Mouse (Mus musculus): ENCODE measurements around the gene Chic2.
A peak's percentile ranks its signal among the peaks of the same experiment; 100 is the strongest.

The Chic2 gene

DNA sequence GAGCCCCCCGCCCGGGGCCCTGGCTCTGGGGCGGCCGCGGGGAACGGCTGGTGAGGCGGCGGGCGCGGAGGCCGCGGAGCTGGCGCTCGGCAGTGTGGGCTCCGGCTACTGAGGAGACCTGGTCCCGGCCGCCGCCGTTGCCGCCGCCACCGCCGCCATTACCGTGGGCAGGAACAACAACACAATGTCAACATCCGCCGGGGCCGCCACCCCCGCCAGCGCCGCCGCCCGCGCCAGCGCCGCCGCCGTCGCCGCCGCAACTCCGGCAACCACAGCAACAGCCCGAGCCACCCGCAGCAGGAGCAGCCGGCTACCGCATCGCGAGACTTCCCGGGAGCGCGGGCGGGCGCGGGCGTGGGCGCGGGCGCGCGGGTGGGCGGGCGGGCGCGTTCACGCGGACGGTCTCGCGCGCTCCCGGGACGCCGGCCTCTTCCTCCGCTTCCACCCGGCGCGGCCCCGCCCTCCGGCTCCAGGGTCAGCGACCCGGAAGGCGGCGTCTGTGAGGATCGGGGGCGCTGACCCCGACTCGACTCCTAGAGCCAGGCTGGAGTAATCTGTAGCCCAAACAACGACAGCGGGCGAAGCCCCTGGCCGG, at the start of gene Chic2:
Gene Chic2 (minus strand): TSS at position 465 of the 595 bp plus-strand sequence.
- peak; percentile 59 to 73 for DNase-seq (ENCODE audit: low spot score in 2 of 2)

DNA sequence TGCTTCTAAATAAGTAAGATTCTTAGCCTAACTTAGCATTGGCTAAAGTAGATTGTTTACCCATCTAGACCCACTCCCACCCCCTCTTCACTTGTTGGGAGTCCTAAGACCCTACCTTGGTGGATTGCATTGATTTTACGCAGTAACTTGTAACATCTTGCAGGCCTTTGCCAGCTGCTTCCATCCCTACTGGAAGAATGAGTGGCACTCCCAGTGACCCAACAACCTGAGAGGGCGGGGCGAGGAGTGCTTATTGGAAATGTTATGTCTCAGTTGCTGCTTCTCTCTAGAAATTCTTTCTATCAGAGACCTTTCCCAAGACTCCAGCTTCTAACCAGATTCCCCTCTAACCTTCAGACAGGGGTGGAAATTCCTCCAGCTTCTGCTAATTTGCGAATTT, 41.3 kb upstream of the Chic2 start:
- DNase-seq (ENCODE audit: low spot score in 2 of 2), result no peak

DNA sequence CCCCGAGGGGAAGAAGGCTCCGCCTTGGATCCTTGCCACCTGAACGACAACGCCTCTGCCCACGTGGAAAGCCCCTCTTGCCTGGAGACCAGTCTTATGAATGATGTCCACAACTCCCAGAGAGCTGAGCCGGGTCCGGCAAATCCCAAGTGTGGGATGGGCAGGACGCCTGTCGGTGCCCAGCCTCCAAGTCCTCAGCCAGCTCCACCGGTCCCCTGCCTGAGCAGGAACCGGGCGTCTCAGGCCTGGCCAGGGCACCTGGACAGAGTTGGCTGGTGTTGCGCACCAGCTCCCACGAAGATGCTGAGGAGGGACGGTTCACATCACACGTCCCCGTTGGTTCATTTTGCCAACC, 40.9 kb upstream of the Chic2 start:
- no peak for DNase-seq (ENCODE audit: low spot score in 2 of 2)

DNA sequence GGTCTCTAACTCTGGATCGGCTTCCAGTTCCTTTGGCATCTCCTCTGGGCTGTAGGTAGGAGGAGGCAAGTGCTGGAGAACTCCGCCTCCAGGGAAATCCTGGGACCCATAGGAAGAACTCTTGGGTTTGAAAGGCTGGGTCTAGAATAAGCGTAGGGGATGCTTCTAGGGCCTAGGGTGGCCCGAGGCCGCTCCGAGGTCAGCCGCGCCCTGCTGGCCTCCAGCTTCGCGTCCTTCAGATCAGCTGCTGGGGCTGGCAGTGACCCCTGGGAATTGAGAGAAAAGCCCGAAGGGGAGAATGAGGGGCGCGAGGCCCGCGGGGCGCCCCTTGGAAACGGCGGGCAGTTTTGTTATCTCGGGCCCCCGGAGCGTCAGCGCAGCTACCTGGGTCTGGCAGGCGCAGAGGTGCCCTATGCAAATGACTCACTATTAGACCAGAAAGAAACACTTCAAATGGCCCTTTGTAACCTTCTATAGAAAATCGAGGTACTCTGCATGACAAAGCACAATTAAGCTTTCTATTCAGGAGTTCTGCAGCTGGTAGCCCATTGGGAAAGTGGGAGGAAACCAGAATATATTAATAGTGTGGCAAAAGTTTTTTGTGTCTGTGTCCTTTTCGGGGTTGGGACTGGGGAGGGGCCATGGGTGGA, 40.4 kb upstream of the Chic2 start:
- DNase-seq (ENCODE audit: low spot score in 2 of 2), result no peak

DNA sequence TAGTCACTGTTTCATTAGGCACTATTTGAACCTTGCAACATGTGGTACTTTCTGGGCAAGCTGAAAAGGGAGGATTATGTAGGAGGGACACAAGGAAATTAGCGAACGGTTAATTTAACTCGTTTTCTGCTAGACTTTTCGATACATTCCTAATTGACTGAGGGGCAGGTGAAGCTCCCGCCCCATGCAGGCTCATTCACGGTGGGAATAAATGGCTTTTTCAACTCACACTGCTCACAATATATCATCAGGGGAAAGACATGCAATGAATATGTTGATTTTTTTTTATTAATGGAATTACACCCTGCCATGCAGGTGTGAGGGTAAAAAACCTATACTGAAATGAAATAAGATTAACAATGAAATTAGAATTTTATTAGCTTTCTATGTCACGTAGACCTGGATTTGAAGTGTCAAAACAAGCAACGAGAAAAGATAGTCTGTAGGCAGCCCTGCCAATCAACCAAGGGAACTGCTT, 39.9 kb upstream of the Chic2 start:
- no peak for DNase-seq (ENCODE audit: low spot score in 2 of 2)

DNA sequence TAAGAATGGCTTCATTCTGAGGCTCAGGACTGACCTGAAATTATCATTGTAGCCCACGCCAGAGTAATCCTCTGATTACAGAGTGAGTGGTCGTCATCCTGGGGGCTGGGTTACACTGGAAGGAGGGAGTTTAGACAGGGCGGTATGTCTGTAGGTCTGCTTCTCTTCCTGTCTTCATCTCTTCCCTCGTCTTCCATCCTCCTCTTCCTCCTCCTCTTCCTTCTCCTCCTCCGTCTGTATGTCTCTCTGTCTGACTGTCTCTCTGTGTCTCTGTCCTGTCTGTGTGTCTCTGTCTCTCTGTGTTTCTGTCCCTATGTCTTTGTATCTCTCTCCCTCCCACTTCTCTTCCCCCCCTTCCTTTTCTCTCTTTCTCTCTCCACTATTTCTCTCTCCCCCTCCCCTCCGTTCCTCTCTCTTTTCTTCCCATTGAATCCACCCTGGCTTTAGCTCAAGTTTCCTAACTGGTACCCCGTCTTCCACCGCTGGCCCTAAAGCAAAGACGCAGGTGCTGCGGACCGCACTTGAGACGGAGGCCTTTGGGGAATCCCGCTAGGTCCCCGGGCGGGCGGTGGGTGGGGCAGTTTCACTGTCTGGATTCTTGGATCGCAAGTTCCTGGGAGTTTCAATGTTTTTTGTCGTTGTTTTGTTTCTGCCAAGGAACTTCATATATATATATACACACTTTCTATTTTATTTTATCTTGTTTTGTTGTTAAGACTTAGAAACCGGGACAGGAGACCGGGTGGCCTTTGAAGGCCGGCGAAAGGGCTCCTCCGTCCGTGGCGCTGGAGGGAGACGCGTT, 39.2 kb upstream of the Chic2 start:
- DNase-seq (ENCODE audit: low spot score in 2 of 2), result no peak

DNA sequence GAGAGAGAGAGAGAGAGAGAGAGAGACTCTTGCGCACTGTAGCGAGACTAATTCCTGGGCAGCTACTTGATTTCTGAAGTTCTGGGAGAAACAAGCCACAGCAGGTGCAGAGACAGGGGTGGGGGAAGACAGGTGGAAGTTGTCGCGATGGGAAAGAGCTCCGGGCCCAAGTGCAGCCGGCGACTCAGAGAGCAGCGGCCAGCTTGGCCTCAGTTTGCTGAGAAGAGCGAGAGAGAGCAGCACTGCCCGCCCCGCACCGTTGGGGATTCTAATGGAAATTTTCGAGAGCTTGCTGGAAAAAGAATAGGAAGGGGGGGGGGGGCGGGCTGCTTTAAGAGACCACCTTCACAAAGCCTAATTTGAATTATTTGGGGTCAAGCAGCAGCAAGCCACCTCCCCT, 38.5 kb upstream of the Chic2 start:
- DNase-seq (ENCODE audit: low spot score in 2 of 2), result no peak

DNA sequence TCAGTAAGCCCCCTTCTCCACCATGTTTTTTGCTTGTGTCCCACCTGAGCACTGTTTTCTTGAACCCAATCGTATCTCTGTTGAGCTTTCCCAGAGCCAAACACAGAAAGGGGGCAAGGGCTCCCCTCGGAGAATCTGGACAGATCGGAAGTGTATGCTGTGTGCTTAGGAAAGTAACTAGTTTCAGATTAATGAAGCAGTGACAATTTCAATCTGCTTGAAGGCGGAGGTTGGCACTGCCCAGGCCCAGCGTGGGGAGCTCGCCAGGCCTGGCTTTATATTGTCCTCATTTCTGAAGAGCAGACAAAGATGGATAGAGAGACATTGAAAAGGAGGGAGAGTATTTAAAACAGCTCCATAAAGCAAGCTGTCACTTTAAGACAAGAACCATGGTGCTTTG, 37.9 kb upstream of the Chic2 start:
- DNase-seq (ENCODE audit: low spot score in 2 of 2), result no peak

DNA sequence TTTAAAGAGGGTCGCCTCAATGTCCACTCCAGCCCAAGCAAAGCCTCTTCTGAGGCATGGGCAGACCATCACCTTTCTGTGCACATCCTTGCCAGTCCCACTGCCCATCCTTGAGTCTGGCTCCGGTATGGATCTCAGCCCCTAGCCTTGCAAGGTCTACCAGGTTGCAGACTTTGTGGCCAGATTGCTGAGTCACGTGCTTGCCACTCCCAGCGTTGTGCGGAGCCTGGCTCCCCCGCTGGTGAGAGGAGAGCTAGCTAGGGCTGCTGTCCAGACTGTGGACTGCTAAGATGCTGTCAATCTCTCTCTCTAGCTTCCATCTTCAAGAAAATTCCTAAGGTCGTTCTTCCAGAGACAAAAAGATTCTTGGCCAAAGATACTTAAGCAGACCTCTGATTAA, 35.0 kb upstream of the Chic2 start:
- DNase-seq (ENCODE audit: low spot score in 2 of 2), result no peak

DNA sequence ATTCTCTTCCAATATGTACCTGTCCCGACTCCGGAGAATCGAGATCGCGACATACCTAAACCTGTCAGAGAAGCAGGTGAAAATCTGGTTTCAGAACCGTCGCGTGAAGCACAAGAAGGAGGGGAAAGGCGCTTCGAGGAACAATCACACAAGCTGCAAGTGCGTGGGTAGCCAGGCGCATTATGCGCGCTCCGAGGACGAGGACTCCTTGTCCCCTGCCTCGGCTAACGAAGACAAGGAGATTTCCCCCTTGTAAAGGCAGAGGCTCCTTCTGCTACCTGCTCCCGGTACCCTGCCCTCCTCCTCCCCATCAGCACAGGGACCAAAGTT, 32.4 kb upstream of the Chic2 start:
- no peak for DNase-seq (ENCODE audit: low spot score in 2 of 2)

DNA sequence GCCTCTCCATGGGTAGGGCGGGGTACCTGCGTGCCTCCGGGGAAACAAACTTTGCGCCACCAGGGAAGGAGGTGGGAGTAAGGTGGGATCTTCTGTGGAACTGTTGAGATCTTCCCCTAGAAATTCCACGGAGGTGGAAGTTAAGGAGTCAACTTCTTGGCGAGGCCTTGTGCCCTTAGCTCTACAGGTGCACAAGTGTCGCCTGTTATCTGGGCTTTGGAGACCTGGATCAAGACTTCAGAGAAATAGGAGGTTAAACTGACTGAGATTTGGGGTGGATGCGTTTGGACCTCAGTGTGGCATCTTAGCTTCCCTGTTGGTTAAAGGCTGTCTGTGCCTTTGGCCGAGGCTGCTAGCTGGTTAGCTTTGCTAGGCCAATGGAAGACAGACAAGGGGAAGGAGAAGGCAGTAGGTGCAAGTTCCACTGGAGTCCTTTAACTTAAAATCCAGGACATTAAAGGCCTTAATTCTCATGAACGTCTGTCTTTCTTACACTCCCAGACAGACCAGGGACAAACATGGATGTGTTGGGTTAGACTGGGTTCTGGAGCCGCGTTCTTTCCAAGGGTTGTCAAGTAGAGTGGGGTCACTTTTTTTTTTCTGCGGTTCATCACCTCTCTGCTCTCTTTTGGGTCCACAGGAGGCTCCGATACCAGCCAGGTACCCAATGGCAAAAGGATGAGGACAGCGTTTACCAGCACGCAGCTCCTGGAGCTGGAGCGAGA, 31.9 kb upstream of the Chic2 start:
- no peak for DNase-seq (ENCODE audit: low spot score in 2 of 2)

DNA sequence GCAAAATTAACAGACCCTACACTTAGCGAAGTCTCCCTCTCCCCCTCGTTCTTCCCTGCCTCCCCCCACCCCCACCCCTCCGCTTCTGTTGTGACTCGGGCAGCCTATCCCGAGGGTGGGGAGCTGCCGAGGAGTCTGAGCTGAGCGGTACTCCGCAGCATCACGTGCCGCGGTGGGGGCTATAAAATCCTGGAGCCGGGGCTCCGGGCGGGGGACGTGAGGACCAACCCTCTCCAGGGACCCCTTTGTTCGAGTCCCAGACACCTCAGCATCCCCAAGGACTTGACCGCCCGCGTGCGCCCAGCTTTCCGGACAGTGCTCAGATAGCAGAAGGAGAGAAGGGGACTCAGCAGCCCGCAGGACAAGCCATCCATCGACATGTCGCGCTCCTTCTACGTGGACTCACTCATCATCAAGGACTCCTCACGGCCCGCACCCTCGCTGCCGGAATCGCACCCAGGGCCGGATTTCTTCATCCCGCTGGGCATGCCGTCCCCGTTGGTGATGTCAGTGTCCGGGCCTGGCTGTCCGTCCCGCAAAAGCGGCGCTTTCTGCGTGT, 30.9 kb upstream of the Chic2 start, which contains the start of gene Gsx2:
Gene Gsx2 (plus strand): TSS at position 219 of the 559 bp plus-strand sequence.
- no peak for DNase-seq (ENCODE audit: low spot score in 2 of 2)

DNA sequence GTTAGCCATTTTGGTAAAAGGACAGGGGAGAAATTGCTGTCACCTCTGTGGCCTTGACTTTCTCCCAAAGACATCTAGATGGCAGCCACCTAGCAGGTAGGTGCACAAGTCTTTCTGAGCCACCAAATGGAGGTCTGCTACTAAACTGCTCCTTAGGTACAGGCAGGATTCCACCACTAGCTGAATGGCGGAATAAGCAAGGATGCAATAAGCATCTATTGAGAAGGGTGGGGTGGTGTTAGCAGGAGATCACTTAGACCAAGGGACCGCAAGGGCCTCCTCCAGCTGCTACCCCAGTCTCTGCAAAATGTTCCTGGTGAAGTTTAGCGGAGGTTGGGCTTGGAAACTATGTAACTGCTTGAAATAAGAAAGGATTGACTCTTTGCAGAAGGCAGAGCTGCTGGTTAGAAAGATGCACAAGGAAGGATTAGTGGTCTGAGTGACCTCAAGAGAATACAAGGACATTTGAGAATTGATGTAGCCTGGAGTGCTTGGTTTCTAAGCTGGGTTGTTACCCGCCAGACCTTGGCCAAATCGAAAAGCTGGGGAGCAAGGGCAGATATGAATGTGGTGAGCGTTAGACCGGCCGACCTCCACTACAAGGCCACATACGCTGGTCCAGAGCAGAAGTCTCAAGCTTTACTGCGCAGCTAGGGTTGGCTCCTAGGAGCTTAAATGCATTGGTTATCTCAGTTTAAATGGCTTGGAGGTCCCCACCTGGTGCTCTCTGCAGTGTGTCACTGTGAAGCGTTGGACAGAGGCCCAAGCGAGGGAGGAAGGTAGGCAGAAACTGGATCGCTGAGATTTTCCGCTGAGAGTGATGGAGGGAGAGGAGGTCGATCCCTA, 30.2 kb upstream of the Chic2 start:
- DNase-seq (ENCODE audit: low spot score in 2 of 2), result no peak

DNA sequence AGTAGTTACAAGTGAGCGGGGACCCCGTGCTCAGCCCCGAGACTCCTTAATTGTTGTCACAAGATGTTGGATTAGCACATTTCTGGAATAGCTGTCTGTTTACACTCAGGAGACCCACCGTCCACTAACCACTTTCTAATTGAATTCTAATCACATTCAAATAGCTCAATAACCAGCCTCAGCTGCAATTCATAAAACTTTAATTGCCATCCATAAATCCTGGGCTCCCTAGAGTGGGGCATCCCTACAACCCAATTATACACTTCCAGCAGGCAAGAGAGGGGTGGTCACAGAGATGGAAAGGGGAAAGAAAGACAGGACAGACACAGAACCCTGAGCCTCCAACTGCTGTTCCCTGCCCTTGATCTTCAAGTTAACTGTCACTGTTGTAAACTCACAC, 29.6 kb upstream of the Chic2 start:
- no peak for DNase-seq (ENCODE audit: low spot score in 2 of 2)

DNA sequence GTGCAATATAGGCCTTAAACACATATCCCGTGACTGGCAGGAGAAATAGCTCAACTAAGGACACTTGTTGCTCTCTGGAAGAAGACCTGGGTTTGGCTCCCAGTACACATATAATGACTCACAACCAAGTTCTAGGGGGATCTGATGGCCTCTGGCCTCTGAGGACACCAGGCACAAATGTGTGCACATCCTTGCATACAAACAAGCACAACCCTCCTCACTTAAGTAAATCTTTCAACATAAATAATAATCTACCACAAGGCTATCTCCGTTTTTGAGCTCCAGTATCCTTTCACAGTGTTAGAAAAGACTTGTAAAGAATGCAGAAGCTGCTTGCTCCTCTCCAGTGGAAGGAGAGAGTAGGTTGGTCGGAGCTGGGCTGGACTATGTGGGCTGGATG, 29.1 kb upstream of the Chic2 start:
- no peak for DNase-seq (ENCODE audit: low spot score in 2 of 2)

DNA sequence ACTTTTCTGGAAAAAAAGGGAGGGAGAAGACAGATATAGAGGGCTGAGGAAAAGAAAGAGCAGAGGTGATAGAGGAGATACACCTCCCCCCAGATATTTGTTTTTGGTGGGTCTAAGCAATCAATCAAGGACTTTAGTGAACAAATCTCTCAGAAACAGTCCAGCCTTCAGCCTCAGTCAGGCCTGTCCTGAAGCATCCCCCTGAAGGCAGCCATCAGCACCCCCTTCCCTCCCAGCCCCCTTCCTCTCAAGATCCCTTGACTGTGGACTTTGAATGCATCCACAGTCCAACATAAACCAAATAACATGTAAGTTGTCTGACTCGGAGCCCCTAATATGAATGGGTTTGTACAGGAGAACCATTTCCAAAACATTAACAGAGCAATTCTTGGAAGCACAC, 28.6 kb upstream of the Chic2 start:
- no peak for DNase-seq (ENCODE audit: low spot score in 2 of 2)

DNA sequence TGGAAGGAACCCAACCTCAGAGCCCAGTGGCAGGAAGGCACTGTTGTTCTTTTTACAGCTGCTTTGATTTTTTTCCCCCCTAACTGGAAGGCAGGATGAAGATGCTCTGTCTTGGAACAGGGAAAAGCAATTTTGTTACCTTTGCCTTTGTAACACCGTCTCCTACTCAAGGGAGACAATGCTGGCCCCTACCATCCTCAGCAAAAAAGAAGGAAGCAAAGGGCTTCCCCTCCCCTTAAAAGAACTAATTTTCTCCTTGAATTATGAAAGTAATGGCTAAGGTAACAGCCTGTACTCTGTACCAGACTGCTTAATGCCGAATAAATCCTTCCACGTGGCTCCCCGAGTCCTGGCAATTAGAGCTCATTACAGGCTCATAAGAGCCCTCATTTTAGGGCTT, 28.0 kb upstream of the Chic2 start:
- no peak for DNase-seq (ENCODE audit: low spot score in 2 of 2)

DNA sequence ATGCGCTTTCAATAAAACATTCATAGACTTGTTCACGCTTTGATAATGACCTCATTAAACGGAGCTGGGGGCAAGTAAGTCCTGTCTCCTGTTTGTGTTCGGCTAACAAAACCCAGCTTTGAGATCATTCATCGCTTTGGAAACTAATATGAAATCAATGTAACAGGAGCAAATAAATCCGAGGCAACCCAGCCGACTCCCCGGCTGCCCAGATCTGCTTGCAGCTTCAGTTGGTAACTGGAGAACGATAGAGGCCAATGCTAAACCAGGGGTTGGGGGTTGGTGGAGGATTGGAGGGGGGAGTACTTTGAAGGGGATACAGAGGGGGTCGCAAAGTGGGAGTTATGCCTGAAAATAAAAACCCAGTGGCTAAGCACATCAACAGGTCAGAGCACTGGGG, 27.4 kb upstream of the Chic2 start:
- no peak for DNase-seq (ENCODE audit: low spot score in 2 of 2)

DNA sequence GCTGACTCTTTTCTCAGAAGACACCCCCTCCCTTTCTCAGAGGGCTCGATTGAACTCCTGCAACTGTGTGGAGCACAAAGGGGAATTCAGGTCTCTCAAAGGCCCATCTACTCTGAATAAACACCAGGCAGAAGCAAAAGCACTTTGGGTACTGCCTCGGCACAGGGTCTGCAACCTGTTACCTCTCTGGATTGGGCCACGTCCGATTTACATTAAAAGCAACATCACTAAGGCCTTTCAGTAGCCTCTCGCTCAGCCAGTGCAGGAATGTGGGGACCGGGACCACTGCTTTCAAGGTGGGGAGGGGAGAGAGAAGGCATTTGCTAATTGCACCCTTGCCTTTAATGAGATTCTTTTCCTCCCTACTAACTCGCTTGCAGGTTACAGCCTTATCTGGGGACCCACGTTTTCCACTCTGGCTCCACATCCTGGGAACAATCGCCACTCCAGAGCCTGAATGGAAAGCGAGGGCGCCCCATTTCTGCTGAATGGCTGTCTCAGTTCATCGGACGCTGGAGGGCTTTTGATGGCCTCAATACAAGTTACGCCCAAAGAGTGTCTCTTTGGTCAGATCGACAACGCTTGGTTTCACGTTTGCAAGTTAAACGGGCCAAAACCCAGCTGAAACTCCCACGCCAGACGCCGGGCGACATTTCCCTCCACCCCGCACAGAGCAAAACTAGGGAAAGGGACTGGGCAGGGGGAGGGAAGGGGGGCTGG, 26.2 kb upstream of the Chic2 start:
- DNase-seq (ENCODE audit: low spot score in 2 of 2), result no peak

DNA sequence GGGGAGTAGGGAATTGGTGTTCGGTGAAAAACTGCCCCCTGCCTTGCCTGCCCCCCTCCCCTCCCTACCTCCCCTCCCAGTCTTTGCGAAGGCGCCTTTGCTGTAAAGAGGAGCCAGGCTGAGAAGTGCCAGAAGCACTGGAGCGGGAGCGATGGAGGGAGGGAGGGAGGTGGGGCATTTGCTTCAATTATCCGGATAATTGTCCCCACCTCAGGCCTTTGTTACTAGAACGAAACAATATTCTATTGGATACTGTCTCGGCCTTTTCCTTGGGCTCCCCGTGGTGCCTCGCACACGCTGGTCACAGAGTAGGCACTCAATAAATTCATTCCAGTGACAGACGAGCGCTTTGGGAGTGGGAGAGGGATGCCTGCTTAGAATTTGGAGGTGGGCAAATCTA, 25.6 kb upstream of the Chic2 start:
- DNase-seq (ENCODE audit: low spot score in 2 of 2), result no peak

Measured in right cerebral cortex, postnatal 36 days (tissue).